Mouse (Mus musculus): ENCODE data around the gene Foxk1. TPM values are rescaled to one million over a fixed set of nuclear protein-coding genes. Genes with fewer than 3 reads are reported as not detected.

The Foxk1 gene
- polyA plus RNA-seq, 1 experiment from 2014 or later: 6.7 TPM

- H3K9ac ChIP-seq (ENCODE audit: low read depth, low read length): no peak overlapping the region
- no peaks in the 10 kb centered on the region for H3K27me3 ChIP-seq (ENCODE audit: control insufficient read depth, insufficient read depth, low read depth, low read length)
- H3K4me2 ChIP-seq (ENCODE audit: low read length): no peak overlapping the region
- 0 out of 2 replicates have a peak, but pooled peaks cover 4% of the 10 kb centered on the region for H3K36me3 ChIP-seq (ENCODE audit: control insufficient read depth, insufficient read depth, low read length)
- 76% methylated on average over 3 of the region's 3 CpGs for WGBS
- H3K9me3 ChIP-seq (replicated peaks; ENCODE audit: control insufficient read depth, low read length, poor library complexity, severe bottlenecking): no peaks in the 10 kb centered on the region
- no peak overlapping the region for H3K27ac ChIP-seq (ENCODE audit: low read length)
- H3K4me1 ChIP-seq (ENCODE audit: control insufficient read depth, insufficient read depth, low read length): peaks cover 16% of the 10 kb centered on the region; the same call in 1 of the 2 replicates
- H3K4me3 ChIP-seq (ENCODE audit: low read depth, low read length): no peak overlapping the region
- ATAC-seq: no peak
Observed at GRCm38 (mm10) chr5:142505695-142506423, 104.6 kb downstream of the Foxk1 start.

GRCm38 (mm10) chr5:142509141-142510060 is 108.1 kb downstream of the Foxk1 start:
- Histone ChIP-seq H3K9ac (ENCODE audit: low read depth, low read length) (peak overlapping the region; percentile 66), H3K4me2 (ENCODE audit: low read length) (peak overlapping the region; percentile 49), H3K4me3 (ENCODE audit: low read depth, low read length) (peak overlapping the region; percentile 21), H3K9me3 (replicated peaks; ENCODE audit: control insufficient read depth, low read length, poor library complexity, severe bottlenecking) (no peaks in the 10 kb centered on the region), H3K27me3 (ENCODE audit: control insufficient read depth, insufficient read depth, low read depth, low read length) (no peaks in the 10 kb centered on the region), H3K4me1 (ENCODE audit: control insufficient read depth, insufficient read depth, low read length) (peaks cover 16% of the 10 kb centered on the region; the same call in 1 of the 2 replicates), H3K36me3 (ENCODE audit: control insufficient read depth, insufficient read depth, low read length) (0 out of 2 replicates have a peak, but pooled peaks cover 4% of the 10 kb centered on the region), H3K27ac (ENCODE audit: low read length) (peak overlapping the region; percentile 81)
- 7% methylated on average over 15 of the region's 15 CpGs for WGBS
- peak; percentile 70 for ATAC-seq

- Histone ChIP-seq H3K27me3 (ENCODE audit: control insufficient read depth, insufficient read depth, low read depth, low read length) (no peaks in the 10 kb centered on the region), H3K4me2 (ENCODE audit: low read length) (peak overlapping the region; percentile 49; the same call in 1 of the 2 replicates), H3K36me3 (ENCODE audit: control insufficient read depth, insufficient read depth, low read length) (0 out of 2 replicates have a peak, but pooled peaks cover 4% of the 10 kb centered on the region), H3K27ac (ENCODE audit: low read length) (peak overlapping the region; percentile 81), H3K4me1 (ENCODE audit: control insufficient read depth, insufficient read depth, low read length) (peaks cover 16% of the 10 kb centered on the region; the same call in 1 of the 2 replicates), H3K9ac (ENCODE audit: low read depth, low read length) (peak overlapping the region; percentile 66; the same call in 1 of the 2 replicates), H3K4me3 (ENCODE audit: low read depth, low read length) (no peak overlapping the region), H3K9me3 (replicated peaks; ENCODE audit: control insufficient read depth, low read length, poor library complexity, severe bottlenecking) (no peaks in the 10 kb centered on the region)
- 27% methylated on average over 7 of the region's 7 CpGs for WGBS
- peak; percentile 46 for ATAC-seq
Observed at GRCm38 (mm10) chr5:142510061-142510414, 108.7 kb downstream of the Foxk1 start.

Other genes starting within 250 kb of the Foxk1 start
- gene Ap5z1, start 62.4 kb downstream of the Foxk1 start, polyA plus RNA-seq (2015; fragmentation: Nextera tagmentation; extraction: Ambion mirVana): 12.2 and 14.1 TPM in 2 replicates
- gene Papolb, start 128.6 kb downstream of the Foxk1 start, polyA plus RNA-seq (2015; fragmentation: Nextera tagmentation; extraction: Ambion mirVana): 0.14 and 0.20 TPM in 2 replicates
- 24.0 and 26.2 TPM in 2 replicates for gene Radil, start 149.6 kb downstream of the Foxk1 start, polyA plus RNA-seq (2015; fragmentation: Nextera tagmentation; extraction: Ambion mirVana)
- gene Mmd2, start 207.3 kb downstream of the Foxk1 start, polyA plus RNA-seq (2015; fragmentation: Nextera tagmentation; extraction: Ambion mirVana): 52.2 and 74.2 TPM in 2 replicates
- 43.9 and 45.1 TPM in 2 replicates for gene Wipi2, start 226.2 kb downstream of the Foxk1 start, polyA plus RNA-seq (2015; fragmentation: Nextera tagmentation; extraction: Ambion mirVana)